Mouse (Mus musculus) intestine, postnatal 0 days (tissue): ENCODE data around the gene Adora2a. TPM values are rescaled to one million over a fixed set of nuclear protein-coding genes. Genes with fewer than 3 reads are reported as not detected.
"Not testable (repeated sequence)": the region's sequence is repeated elsewhere in the genome, so short reads cannot be mapped to it uniquely, and the experiment has no call there.

Experiments
- ATAC-seq: fragments of 200-750 bp; cut with Nextera tagmentation; 2 replicates; pipeline ENCODE4 v1.8.0; 2017; ENCODE audit warnings: mild to moderate bottlenecking, moderate TSS enrichment, moderate library complexity
- H3K27ac ChIP-seq: fragments of 300-500 bp; sonication (generic); 2 replicates; pipeline ENCODE4 v1.5.1; 2014; ENCODE audit warnings: mild to moderate bottlenecking, low read depth, low read length, moderate library complexity
- H3K27me3 ChIP-seq: fragments of 300-500 bp; sonication (generic); replicated peaks from 2 replicates; pipeline ENCODE4 v1.6.1; 2014; ENCODE audit warnings: low read length, mixed read lengths; ENCODE audit not compliant: control insufficient read depth, insufficient read depth
- H3K36me3 ChIP-seq: fragments of 300-500 bp; sonication (generic); 2 replicates; pipeline ENCODE4 v1.6.1; 2014; ENCODE audit warnings: mild to moderate bottlenecking, moderate library complexity; ENCODE audit not compliant: control insufficient read depth, insufficient read depth
- H3K4me1 ChIP-seq: fragments of 300-500 bp; sonication (generic); replicated peaks from 2 replicates; pipeline ENCODE4 v1.6.1; 2014; ENCODE audit warnings: antibody characterized with exemption, low read length, mixed read lengths; ENCODE audit not compliant: control insufficient read depth, insufficient read depth
- H3K4me2 ChIP-seq: fragments of 300-500 bp; sonication (generic); replicated peaks from 2 replicates; pipeline ENCODE4 v1.6.1; 2014; ENCODE audit warnings: low read depth, mild to moderate bottlenecking, moderate library complexity
- H3K4me3 ChIP-seq: fragments of 300-500 bp; sonication (generic); 2 replicates; pipeline ENCODE4 v1.5.1; 2014; ENCODE audit warnings: low read depth, low read length
- H3K9ac ChIP-seq: fragments of 300-500 bp; sonication (generic); 2 replicates; pipeline ENCODE4 v1.6.1; 2014; ENCODE audit warnings: mild to moderate bottlenecking, low read depth, low read length
- H3K9me3 ChIP-seq: fragments of 300-500 bp; sonication (generic); 2 replicates; pipeline ENCODE4 v1.6.1; 2016; ENCODE audit warnings: mixed run types; ENCODE audit not compliant: control insufficient read depth
- CTCF ChIP-seq: sonication (generic); IDR thresholded peaks from 2 replicates; pipeline ENCODE4 v1.5.1; 2016; ENCODE audit warnings: low read depth, mild to moderate bottlenecking, control low read depth, antibody characterized with exemption, moderate library complexity
- WGBS: fragments of 180-500 bp; shearing (Covaris S2); extraction: QIAGEN DNeasy Blood & Tissue Kit; methylation state at CpG from one replicate; pipeline ENCODE4 v1.1.7; 2014; 5-methylcytosine and 5-hydroxymethylcytosine counted together
- polyA plus RNA-seq: library from polyadenylated mRNA; unstranded; fragments of >200 nt; fragmentation: Nextera tagmentation; extraction: Ambion mirVana; gene quantifications from 2 replicates; pipeline ENCODE4 v1.2.1, GENCODE M21; 2015

The Adora2a gene
- polyA plus RNA-seq, 1 experiment from 2014 or later = 1.4 TPM

DNA sequence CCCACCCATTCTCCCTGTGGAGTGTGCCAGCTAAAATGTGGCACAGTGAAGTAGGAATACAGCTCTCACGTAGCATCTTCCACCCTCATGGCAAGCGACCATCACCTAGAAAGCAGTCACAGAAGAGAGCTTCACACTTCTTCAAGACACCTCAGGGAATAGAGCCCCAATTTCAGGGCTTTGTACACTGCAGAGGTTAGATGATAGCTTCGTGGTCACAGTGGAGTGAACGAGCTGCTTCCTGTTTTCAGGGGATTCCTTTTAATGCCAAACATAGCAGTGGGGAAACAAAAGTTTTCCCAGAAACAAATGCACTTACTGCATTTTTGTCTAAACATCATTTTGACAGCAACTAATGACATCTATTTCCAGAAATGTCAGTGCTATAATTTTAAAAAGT lies 27.3 kb upstream of the Adora2a start:
- no peak for TF ChIP-seq CTCF
- Histone ChIP-seq H3K36me3 (peaks cover 10% of the 10 kb centered on the region), H3K9me3 (no peaks in the 10 kb centered on the region), H3K9ac (no peak overlapping the region), H3K4me1 (0 out of 2 replicates have a peak, but pooled peaks cover 6% of the 10 kb centered on the region), H3K4me2 (no peak overlapping the region), H3K4me3 (no peak overlapping the region), H3K27me3 (no peaks in the 10 kb centered on the region), H3K27ac (no peak overlapping the region)
- ATAC-seq = no peak
- 63% methylated on average over 4 of the region's 4 CpGs for WGBS

GRCm38 (mm10) chr10:75290650-75291049 lies 26.0 kb upstream of the Adora2a start:
- no peak for ATAC-seq

GRCm38 (mm10) chr10:75291338-75291737 lies 25.3 kb upstream of the Adora2a start:
- no peak for ATAC-seq
- WGBS = 77% methylated on average over 1 of the region's 1 CpGs
- H3K4me3 ChIP-seq = no peak overlapping the region
- no peak overlapping the region for H3K27ac ChIP-seq
- H3K36me3 ChIP-seq = peaks cover 15% of the 10 kb centered on the region; the same call in 1 of the 2 replicates
- H3K9me3 ChIP-seq = no peaks in the 10 kb centered on the region
- H3K9ac ChIP-seq = no peak overlapping the region
- H3K4me1 ChIP-seq = 0 out of 2 replicates have a peak, but pooled peaks cover 11% of the 10 kb centered on the region
- no peak overlapping the region for H3K4me2 ChIP-seq
- H3K27me3 ChIP-seq = no peaks in the 10 kb centered on the region
- no peak for TF ChIP-seq CTCF

More at GRCm38 (mm10) chr10:75290650-75291049, 26.0 kb upstream of the Adora2a start:
- H3K36me3 ChIP-seq = peaks cover 13% of the 10 kb centered on the region; the same call in 1 of the 2 replicates
- no peaks in the 10 kb centered on the region for H3K9me3 ChIP-seq
- no peak for TF ChIP-seq CTCF
- 0 out of 2 replicates have a peak, but pooled peaks cover 11% of the 10 kb centered on the region for H3K4me1 ChIP-seq
- H3K27me3 ChIP-seq = no peaks in the 10 kb centered on the region
- no peak overlapping the region for H3K4me2 ChIP-seq
- 84% methylated on average over 5 of the region's 5 CpGs for WGBS
- H3K9ac ChIP-seq = no peak overlapping the region
- H3K27ac ChIP-seq = no peak overlapping the region
- no peak overlapping the region for H3K4me3 ChIP-seq

DNA sequence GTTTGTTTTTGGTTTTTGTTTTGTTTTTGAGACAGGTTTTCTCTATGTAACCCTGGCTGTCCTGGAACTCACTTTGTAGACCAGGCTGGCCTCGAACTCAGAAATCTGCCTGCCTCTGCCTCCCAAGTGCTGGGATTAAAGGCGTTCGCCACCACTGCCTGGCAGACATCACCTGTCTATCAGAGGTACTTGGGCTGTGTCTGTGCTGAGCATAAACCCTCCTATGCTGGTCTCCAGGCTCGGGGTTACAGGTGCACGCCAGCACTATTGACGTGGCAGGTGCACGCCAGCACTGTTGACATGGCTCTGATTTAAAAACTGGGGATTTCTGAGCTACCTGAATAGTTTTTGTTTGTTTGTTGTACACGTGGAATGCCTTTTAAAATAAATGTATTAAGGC lies 24.5 kb upstream of the Adora2a start:
- H3K4me3 ChIP-seq, H3K27ac ChIP-seq, H3K9me3 ChIP-seq, ATAC-seq, H3K27me3 ChIP-seq, H3K9ac ChIP-seq, H3K4me2 ChIP-seq: not testable (repeated sequence)
- Histone ChIP-seq H3K36me3 (peaks cover 17% of the 10 kb centered on the region; the same call in 1 of the 2 replicates), H3K4me1 (0 out of 2 replicates have a peak, but pooled peaks cover 11% of the 10 kb centered on the region)
- 92% methylated on average over 8 of the region's 8 CpGs for WGBS

- no peaks in the 10 kb centered on the region for H3K27me3 ChIP-seq
- H3K9me3 ChIP-seq = no peaks in the 10 kb centered on the region
- no peak overlapping the region for H3K4me3 ChIP-seq
- peaks cover 20% of the 10 kb centered on the region; the same call in 1 of the 2 replicates for H3K36me3 ChIP-seq
- ATAC-seq = no peak
- WGBS = 57% methylated on average over 3 of the region's 3 CpGs
- TF ChIP-seq CTCF = no peak
- H3K9ac ChIP-seq = no peak overlapping the region
- no peak overlapping the region for H3K4me2 ChIP-seq
- 0 out of 2 replicates have a peak, but pooled peaks cover 11% of the 10 kb centered on the region for H3K4me1 ChIP-seq
- no peak overlapping the region for H3K27ac ChIP-seq
These were observed 23.4 kb upstream of the Adora2a start for GRCm38 (mm10) chr10:75293288-75293687.

GRCm38 (mm10) chr10:75294362-75294761 lies 22.3 kb upstream of the Adora2a start:
- no peak for TF ChIP-seq CTCF
- 47% methylated on average over 4 of the region's 4 CpGs for WGBS
- H3K27ac ChIP-seq = peak overlapping the region; percentile 69

More at GRCm38 (mm10) chr10:75294362-75294761, 22.3 kb upstream of the Adora2a start:
- Histone ChIP-seq H3K9me3 (no peaks in the 10 kb centered on the region), H3K4me3 (no peak overlapping the region), H3K36me3 (peaks cover 20% of the 10 kb centered on the region; the same call in 1 of the 2 replicates), H3K4me2 (0 out of 2 replicates have a peak overlapping the region, but pooled peaks have one; percentile 7), H3K27me3 (no peaks in the 10 kb centered on the region), H3K9ac (no peak overlapping the region), H3K4me1 (peaks cover 12% of the 10 kb centered on the region)
- peak; percentile 70 for ATAC-seq
